Mouse (Mus musculus): Measurements from ENCODE around the gene Olfr652. TPM values are rescaled to one million over a fixed set of nuclear protein-coding genes. Genes with fewer than 3 reads are reported as not detected.

Olfr652 gene
- not detected for polyA plus RNA-seq (2014; fragmentation: Illumina TruSeq; extraction: RNeasy Lipid Tissue Mini Kit (QIAGEN cat#74804))

DNA sequence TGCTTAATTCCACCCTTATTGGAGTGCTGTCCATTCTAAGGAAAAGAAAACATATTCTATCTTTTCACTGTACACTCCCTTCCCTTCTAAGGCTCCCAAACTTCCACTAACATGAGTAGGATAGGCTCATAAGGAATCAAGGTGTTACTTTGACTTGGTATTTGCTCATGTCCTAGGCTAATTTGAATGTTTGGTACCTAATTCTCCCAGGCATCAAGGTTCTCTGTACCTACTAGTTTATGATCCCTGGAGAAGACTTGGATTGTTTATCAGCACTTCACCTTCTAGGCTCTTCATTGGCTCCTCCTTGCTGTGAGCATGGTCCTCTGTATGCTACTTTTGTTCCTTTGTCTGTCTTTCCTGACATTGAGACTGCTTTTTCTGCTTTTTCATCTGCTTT is at the start of gene Olfr652:
Gene Olfr652 (plus strand): TSS at position 301 of the 400 bp plus-strand sequence.

DNA sequence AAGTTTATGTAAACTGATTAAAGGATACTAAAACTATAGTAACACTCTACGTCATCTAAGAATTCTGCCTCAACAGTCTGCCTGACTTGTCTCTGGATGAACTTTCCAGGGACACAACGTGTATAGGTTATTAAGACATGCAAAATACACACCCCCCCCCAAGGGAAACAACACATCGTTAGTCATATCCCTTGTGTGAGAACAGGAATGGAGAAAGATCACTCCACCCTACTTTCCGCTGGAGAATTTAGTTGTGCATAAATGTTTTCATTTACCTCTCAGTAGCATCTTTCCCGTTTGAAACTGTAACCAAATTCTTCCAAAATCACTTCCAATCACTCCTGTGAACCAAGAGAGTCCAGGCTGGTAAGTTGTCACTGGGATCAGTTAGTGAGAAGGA is 10.9 kb upstream of the Olfr652 start, which contains the start of gene Olfr651:
Gene Olfr651 (plus strand): TSS at position 301 of the 400 bp plus-strand sequence.

DNA sequence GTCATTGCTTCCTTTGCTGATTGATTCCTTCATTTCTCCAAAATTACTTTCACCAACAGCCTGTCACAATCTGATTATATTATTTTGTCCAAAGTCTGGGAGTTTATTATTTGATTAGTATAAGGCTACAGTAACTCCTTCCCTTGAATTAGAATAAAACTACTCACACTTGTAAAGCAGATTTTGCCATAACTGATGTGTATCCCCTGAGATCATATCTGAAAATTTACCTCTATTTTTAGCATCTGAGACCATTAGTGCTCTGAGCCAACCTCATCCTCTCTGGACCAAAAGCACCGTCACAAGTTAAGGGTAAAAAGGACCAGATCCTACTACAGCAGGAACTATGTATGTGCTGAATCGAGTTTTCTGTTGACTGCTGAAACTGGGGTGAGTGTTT is 16.3 kb downstream of the Olfr652 start, which contains the start of gene Olfr653:
Gene Olfr653 (plus strand): TSS at position 301 of the 400 bp plus-strand sequence.

DNA sequence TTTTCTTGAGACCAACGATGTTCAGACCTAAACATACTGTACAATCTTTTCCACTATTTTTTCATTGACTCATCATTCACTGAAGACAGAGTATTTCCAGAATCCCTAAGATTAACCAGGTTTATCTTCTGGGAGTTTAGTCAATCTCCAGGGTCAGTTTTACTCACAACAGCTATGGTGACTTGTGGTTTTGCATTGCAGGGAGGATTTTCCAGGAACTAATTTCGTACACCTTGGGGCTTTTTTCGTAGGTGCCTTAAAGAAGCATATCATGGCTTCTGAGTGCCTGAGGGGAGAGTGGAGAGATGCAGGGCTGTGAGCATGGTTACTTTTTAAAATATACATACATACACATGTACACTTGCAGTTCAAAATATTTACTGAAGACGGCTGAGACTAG is 26.0 kb downstream of the Olfr652 start, which contains the start of gene Olfr654:
Gene Olfr654 (plus strand): TSS at position 301 of the 400 bp plus-strand sequence.

DNA sequence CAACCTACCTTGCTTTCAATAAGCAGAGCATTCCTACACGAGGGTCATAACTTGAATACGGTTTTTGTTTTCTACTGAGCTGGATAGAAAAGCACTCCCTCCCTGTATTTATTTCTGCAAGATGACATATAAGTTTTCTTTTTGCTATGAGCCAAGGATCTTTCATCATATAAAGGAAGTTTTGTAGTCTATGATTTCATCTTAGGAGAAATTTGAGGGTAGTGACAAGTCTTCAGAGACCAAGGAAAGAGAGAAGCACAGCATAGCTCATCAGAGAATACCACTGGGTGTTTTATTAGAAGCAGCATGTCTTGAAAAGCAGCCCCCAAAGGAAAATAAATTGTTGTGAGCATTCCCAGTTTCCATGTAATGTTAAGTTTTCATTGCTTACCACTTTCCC is 41.0 kb downstream of the Olfr652 start, which contains the start of gene Olfr655:
Gene Olfr655 (minus strand): TSS at position 101 of the 400 bp plus-strand sequence.

DNA sequence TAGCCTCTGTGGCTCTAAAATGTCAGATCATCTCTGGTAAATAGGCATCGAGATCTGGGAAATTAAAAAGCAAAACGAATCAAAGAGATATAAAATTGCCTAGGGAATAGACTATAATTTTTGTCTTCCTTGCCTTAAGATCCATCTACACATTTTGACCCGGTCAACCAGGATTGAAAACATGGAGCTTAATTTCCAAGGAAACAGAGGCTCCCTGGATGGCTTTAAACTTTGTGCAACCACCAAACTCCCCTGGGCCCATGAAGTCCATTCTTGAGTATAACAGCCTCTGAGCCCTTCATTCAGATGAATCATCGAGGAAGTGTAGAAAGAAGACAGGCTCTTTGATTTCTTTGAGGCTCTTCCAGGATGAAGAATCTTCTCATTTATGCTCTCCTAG is 53.0 kb downstream of the Olfr652 start, which contains the start of gene Olfr656:
Gene Olfr656 (plus strand): TSS at position 301 of the 400 bp plus-strand sequence.

Other genes starting within 250 kb of the Olfr652 start
- 26.0 TPM for gene Trim12a, start 245.4 kb upstream of the Olfr652 start, polyA plus RNA-seq (2014; fragmentation: Illumina TruSeq; extraction: RNeasy Lipid Tissue Mini Kit (QIAGEN cat#74804))
- not detected for gene Trim34b, start 231.4 kb upstream of the Olfr652 start, polyA plus RNA-seq (2014; fragmentation: Illumina TruSeq; extraction: RNeasy Lipid Tissue Mini Kit (QIAGEN cat#74804))
- gene Trim12c, start 207.5 kb upstream of the Olfr652 start, polyA plus RNA-seq (2014; fragmentation: Illumina TruSeq; extraction: RNeasy Lipid Tissue Mini Kit (QIAGEN cat#74804)) = 27.0 TPM
- 0.23 TPM for gene Trim30b, start 191.0 kb upstream of the Olfr652 start, polyA plus RNA-seq (2014; fragmentation: Illumina TruSeq; extraction: RNeasy Lipid Tissue Mini Kit (QIAGEN cat#74804))
- gene Trim30c, start 160.1 kb upstream of the Olfr652 start, polyA plus RNA-seq (2014; fragmentation: Illumina TruSeq; extraction: RNeasy Lipid Tissue Mini Kit (QIAGEN cat#74804)) = 0.46 TPM
- gene Trim30a, start 95.7 kb upstream of the Olfr652 start, polyA plus RNA-seq (2014; fragmentation: Illumina TruSeq; extraction: RNeasy Lipid Tissue Mini Kit (QIAGEN cat#74804)) = 28.2 TPM
- 24.0 TPM for gene Trim30d, start 53.1 kb upstream of the Olfr652 start, polyA plus RNA-seq (2014; fragmentation: Illumina TruSeq; extraction: RNeasy Lipid Tissue Mini Kit (QIAGEN cat#74804))
- gene Olfr651, start 10.8 kb upstream of the Olfr652 start, polyA plus RNA-seq (2014; fragmentation: Illumina TruSeq; extraction: RNeasy Lipid Tissue Mini Kit (QIAGEN cat#74804)) = not detected
- not detected for gene Olfr653, start 16.4 kb downstream of the Olfr652 start, polyA plus RNA-seq (2014; fragmentation: Illumina TruSeq; extraction: RNeasy Lipid Tissue Mini Kit (QIAGEN cat#74804))
- gene Olfr654, start 26.1 kb downstream of the Olfr652 start, polyA plus RNA-seq (2014; fragmentation: Illumina TruSeq; extraction: RNeasy Lipid Tissue Mini Kit (QIAGEN cat#74804)) = not detected
- not detected for gene Olfr655, start 40.9 kb downstream of the Olfr652 start, polyA plus RNA-seq (2014; fragmentation: Illumina TruSeq; extraction: RNeasy Lipid Tissue Mini Kit (QIAGEN cat#74804))
- not detected for gene Olfr656, start 53.1 kb downstream of the Olfr652 start, polyA plus RNA-seq (2014; fragmentation: Illumina TruSeq; extraction: RNeasy Lipid Tissue Mini Kit (QIAGEN cat#74804))
- not detected for gene Olfr657, start 63.9 kb downstream of the Olfr652 start, polyA plus RNA-seq (2014; fragmentation: Illumina TruSeq; extraction: RNeasy Lipid Tissue Mini Kit (QIAGEN cat#74804))
- gene Olfr658, start 86.4 kb downstream of the Olfr652 start, polyA plus RNA-seq (2014; fragmentation: Illumina TruSeq; extraction: RNeasy Lipid Tissue Mini Kit (QIAGEN cat#74804)) = not detected
- not detected for gene Olfr659, start 105.9 kb downstream of the Olfr652 start, polyA plus RNA-seq (2014; fragmentation: Illumina TruSeq; extraction: RNeasy Lipid Tissue Mini Kit (QIAGEN cat#74804))
- gene Olfr661, start 125.6 kb downstream of the Olfr652 start, polyA plus RNA-seq (2014; fragmentation: Illumina TruSeq; extraction: RNeasy Lipid Tissue Mini Kit (QIAGEN cat#74804)) = not detected
- gene Usp17le, start 216.6 kb downstream of the Olfr652 start, polyA plus RNA-seq (2014; fragmentation: Illumina TruSeq; extraction: RNeasy Lipid Tissue Mini Kit (QIAGEN cat#74804)) = not detected